Mouse (Mus musculus): ENCODE results near the gene Eps15l1. TPM values are rescaled to one million over a fixed set of nuclear protein-coding genes. Genes with fewer than 3 reads are reported as not detected.

Gene Eps15l1
- 100 to 1,000 TPM; 105 to 107 TPM for total RNA-seq (2023)

GRCm38 (mm10) chr8:72421362-72422335 lies at the start of gene Eps15l1:
Gene Eps15l1 (minus strand): TSS chr8:72421460.

GRCm38 (mm10) chr8:72443338-72443993 lies 22.2 kb upstream of the Eps15l1 start, which contains the start of the genes Calr3 and 1700030K09Rik:
Gene Calr3 (minus strand): TSS chr8:72443870.
Gene 1700030K09Rik (plus strand): TSS chr8:72443880.

GRCm38 (mm10) chr8:72318801-72319322 lies 102.4 kb downstream of the Eps15l1 start, which contains the start of gene Klf2:
Gene Klf2 (plus strand): TSS chr8:72319033.

GRCm38 (mm10) chr8:72305210-72305905 lies 115.9 kb downstream of the Eps15l1 start, which contains the start of gene Gm10282:
Gene Gm10282 (minus strand): TSS chr8:72305260.

Other genes with a start within 250 kb of the Eps15l1 start
- gene Hsh2d, start 231.8 kb downstream of the Eps15l1 start, total RNA-seq (2023) = 10 to 100 TPM; 28.4 to 44.0 TPM
- gene Cib3, start 208.6 kb downstream of the Eps15l1 start, total RNA-seq (2023) = not detected
- not detected for gene Gm11034, start 207.8 kb downstream of the Eps15l1 start, total RNA-seq (2023)
- gene Fam32a, start 201.7 kb downstream of the Eps15l1 start, total RNA-seq (2023) = 10 to 100 TPM; 69.0 to 86.6 TPM
- gene Ap1m1, start 181.4 kb downstream of the Eps15l1 start, total RNA-seq (2023) = 100 to 1,000 TPM; 204 to 217 TPM
- gene Gm10282, start 116.2 kb downstream of the Eps15l1 start, total RNA-seq (2023) = 10 to 100 TPM; 15.6 to 16.1 TPM
- 1,000 to 10,000 TPM; 1,584 to 2,812 TPM for gene Klf2, start 102.4 kb downstream of the Eps15l1 start, total RNA-seq (2023)
- under 1 TPM; 0.42 to 0.49 TPM for gene Calr3, start 22.4 kb upstream of the Eps15l1 start, total RNA-seq (2023)
- 10 to 100 TPM; 41.9 to 45.0 TPM for gene 1700030K09Rik, start 22.4 kb upstream of the Eps15l1 start, total RNA-seq (2023)
- 100 to 1,000 TPM; 119 to 140 TPM for gene Cherp, start 53.8 kb upstream of the Eps15l1 start, total RNA-seq (2023)
- 10 to 100 TPM; 73.0 to 73.1 TPM for gene Slc35e1, start 71.2 kb upstream of the Eps15l1 start, total RNA-seq (2023)
- gene Med26, start 126.8 kb upstream of the Eps15l1 start, total RNA-seq (2023) = 10 to 100 TPM; 17.2 to 20.0 TPM
- gene Smim7, start 149.6 kb upstream of the Eps15l1 start, total RNA-seq (2023) = 100 to 1,000 TPM; 154 to 168 TPM
- 1 to 10 TPM; 1.5 to 3.1 TPM for gene Tmem38a, start 150.6 kb upstream of the Eps15l1 start, total RNA-seq (2023)
- gene Nwd1, start 225.3 kb upstream of the Eps15l1 start, total RNA-seq (2023) = under 1 TPM in 1 of 2 experiments, not detected in 1; 0.06 TPM

All from B cell, adult 67 days (primary cell).